Mouse (Mus musculus): Measurements from ENCODE around the gene Rhbdd2. TPM values are rescaled to one million over a fixed set of nuclear protein-coding genes. Genes with fewer than 3 reads are reported as not detected.
A peak's percentile ranks its signal among the peaks of the same experiment; 100 is the strongest.

Rhbdd2 gene
- polyA plus RNA-seq, 1 experiment = 62.4 TPM

DNA sequence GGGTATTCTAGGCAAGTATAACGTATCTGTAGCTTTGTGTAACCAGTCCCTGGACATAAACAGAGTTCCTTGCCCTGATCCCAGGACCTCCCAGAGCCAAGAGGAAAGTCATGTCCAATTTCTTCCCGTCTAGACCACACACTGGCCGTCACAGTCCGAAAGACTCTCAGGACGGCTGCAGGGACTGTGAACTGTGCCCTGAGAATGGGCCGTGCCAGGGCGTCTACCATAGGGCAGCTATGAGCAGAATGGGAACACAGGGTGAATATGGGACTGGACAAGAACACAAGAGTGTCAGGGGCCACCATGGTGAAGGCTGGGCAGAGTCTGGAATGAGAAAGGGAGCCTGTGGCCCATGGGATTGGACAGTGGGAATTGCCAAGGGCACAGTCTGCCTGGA, 28.1 kb downstream of the Rhbdd2 start:
- 77% methylated on average over 7 of the region's 7 CpGs for WGBS
- H3K27me3 ChIP-seq (ENCODE audit: control insufficient read depth, insufficient read depth, low read length) = no peaks in the 10 kb centered on the region
- DNase-seq = no peak
- H3K4me1 ChIP-seq (ENCODE audit: control insufficient read depth, insufficient read depth, low read length) = no peaks in the 10 kb centered on the region
- H3K4me3 ChIP-seq (replicated peaks; ENCODE audit: insufficient read depth, low read depth, low read length) = no peak overlapping the region
- H3K27ac ChIP-seq (ENCODE audit: insufficient read depth, low read length) = no peak overlapping the region
- TF ChIP-seq CTCF (IDR thresholded peaks at IDR 0.05; ENCODE audit: borderline replicate concordance, insufficient read depth, low read depth, low read length) (no peak), POLR2A (IDR thresholded peaks at IDR 0.05; ENCODE audit: borderline replicate concordance, insufficient read depth, low read length) (no peak)

DNA sequence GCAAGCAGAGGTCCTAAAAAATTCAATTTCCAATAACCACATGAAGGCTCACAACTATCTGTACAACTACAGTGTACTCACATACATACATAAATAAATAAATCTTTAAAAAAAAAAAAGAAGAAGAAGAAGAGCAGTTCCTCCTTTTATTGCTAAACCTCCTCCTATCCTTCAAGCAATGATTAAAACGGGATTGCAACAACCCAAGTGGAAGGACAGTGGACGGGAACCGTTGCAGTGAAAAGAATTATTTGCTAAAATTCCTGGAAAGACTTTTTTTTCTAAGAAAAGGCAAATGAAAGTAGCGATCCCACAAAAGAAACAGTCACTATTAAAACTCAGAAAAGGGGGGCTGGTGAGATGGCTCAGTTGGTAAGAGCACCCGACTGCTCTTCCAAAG, 34.5 kb downstream of the Rhbdd2 start:
- no peaks in the 10 kb centered on the region for H3K4me1 ChIP-seq (ENCODE audit: control insufficient read depth, insufficient read depth, low read length)
- TF ChIP-seq POLR2A (IDR thresholded peaks at IDR 0.05; ENCODE audit: borderline replicate concordance, insufficient read depth, low read length) = no peak
- no peak for TF ChIP-seq CTCF (IDR thresholded peaks at IDR 0.05; ENCODE audit: borderline replicate concordance, insufficient read depth, low read depth, low read length)
- WGBS = 90% methylated on average over 5 of the region's 5 CpGs
- no peak overlapping the region for H3K27ac ChIP-seq (ENCODE audit: insufficient read depth, low read length)
- no peak for DNase-seq
- no peaks in the 10 kb centered on the region for H3K27me3 ChIP-seq (ENCODE audit: control insufficient read depth, insufficient read depth, low read length)
- no peak overlapping the region for H3K4me3 ChIP-seq (replicated peaks; ENCODE audit: insufficient read depth, low read depth, low read length)

DNA sequence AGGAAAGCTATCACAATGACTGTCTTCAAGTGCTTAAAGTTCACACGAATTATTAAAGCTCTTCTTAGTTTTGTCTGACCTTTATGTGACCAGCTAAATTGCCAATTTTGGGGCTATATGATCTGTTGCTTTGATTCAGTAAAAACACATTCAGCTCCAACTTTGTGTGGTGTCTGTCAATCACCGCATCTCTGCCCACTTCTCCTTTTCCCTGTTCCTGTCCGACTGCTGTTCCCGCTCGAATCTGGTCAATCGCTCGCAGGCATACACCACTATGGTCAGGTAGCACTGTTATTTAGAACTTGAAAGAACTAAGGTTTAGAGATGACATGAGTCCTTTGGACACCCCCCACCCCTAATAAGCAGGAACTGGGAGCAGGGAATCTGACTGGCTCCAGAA, 35.7 kb downstream of the Rhbdd2 start:
- WGBS = 80% methylated on average over 7 of the region's 7 CpGs
- H3K4me3 ChIP-seq (replicated peaks; ENCODE audit: insufficient read depth, low read depth, low read length) = no peak overlapping the region

DNA sequence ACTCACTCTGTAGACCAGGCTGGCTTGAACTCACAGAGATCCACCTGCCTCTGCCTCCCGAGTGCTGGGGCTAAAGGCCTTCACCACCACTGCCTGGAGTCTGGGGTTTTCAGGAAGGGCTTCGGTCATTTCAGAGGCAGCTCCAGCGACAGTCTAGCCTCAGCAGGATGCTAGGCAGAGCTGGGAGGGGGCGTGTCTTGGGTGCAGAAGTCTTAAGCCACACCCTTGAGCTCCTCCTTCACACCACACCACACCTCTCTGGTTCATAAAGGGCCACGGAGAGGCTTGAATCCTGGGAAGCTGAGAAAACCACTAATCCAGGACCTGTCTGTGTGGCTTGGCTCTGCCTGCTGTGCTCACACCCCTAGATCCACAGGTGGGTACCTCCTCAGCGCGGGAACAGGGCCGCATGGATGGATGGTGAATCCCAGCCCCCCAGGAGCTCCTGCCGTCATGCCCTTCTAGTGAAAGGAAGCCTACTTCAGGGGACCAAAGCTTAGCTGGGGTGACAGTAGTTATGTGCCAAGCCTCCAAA, 37.4 kb downstream of the Rhbdd2 start, which contains the start of gene Por:
Gene Por (plus strand): TSS at position 293 of the 535 bp plus-strand sequence.
- Histone ChIP-seq H3K27me3 (ENCODE audit: control insufficient read depth, insufficient read depth, low read length) (no peaks in the 10 kb centered on the region), H3K4me3 (replicated peaks; ENCODE audit: insufficient read depth, low read depth, low read length) (no peak within 1 kb of the TSS), H3K27ac (ENCODE audit: insufficient read depth, low read length) (no peak within 1 kb of the TSS), H3K4me1 (ENCODE audit: control insufficient read depth, insufficient read depth, low read length) (peaks cover 2% of the 10 kb centered on the region)
- no peak for TF ChIP-seq POLR2A (IDR thresholded peaks at IDR 0.05; ENCODE audit: borderline replicate concordance, insufficient read depth, low read length)
- no peak for TF ChIP-seq CTCF (IDR thresholded peaks at IDR 0.05; ENCODE audit: borderline replicate concordance, insufficient read depth, low read depth, low read length)
- no peak for DNase-seq
- 23% methylated on average over 9 of the region's 9 CpGs for WGBS

More for the DNA sequence above, 35.7 kb downstream of the Rhbdd2 start:
- no peak for DNase-seq
- TF ChIP-seq POLR2A (IDR thresholded peaks at IDR 0.05; ENCODE audit: borderline replicate concordance, insufficient read depth, low read length) = no peak
- no peak for TF ChIP-seq CTCF (IDR thresholded peaks at IDR 0.05; ENCODE audit: borderline replicate concordance, insufficient read depth, low read depth, low read length)
- no peak overlapping the region for H3K27ac ChIP-seq (ENCODE audit: insufficient read depth, low read length)
- no peaks in the 10 kb centered on the region for H3K27me3 ChIP-seq (ENCODE audit: control insufficient read depth, insufficient read depth, low read length)
- no peaks in the 10 kb centered on the region for H3K4me1 ChIP-seq (ENCODE audit: control insufficient read depth, insufficient read depth, low read length)

DNA sequence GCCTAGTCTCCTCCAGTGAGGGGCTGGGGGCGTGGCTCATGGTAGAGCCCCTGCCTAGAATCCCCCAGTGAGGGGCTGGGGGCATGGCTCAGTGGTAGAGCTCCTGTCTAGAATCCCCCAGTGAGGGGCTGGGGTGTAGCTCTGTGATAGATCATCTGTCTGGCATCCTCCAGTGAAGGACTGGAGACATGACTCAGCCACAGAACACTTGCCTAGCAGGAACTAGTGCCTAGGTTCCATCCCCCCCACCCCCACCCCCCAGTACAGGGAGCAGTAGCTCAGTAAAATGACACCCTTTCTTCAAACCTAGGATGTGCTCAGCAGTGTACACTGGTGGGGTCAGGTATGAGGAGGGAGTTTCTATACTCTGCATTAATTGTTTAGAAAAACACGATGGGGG, 38.5 kb downstream of the Rhbdd2 start:
- H3K4me1 ChIP-seq (ENCODE audit: control insufficient read depth, insufficient read depth, low read length) = peaks cover 5% of the 10 kb centered on the region
- DNase-seq = no peak
- WGBS = 90% methylated on average over 2 of the region's 2 CpGs
- no peak overlapping the region for H3K4me3 ChIP-seq (replicated peaks; ENCODE audit: insufficient read depth, low read depth, low read length)
- TF ChIP-seq CTCF (IDR thresholded peaks at IDR 0.05; ENCODE audit: borderline replicate concordance, insufficient read depth, low read depth, low read length) (no peak), POLR2A (IDR thresholded peaks at IDR 0.05; ENCODE audit: borderline replicate concordance, insufficient read depth, low read length) (no peak)
- H3K27ac ChIP-seq (ENCODE audit: insufficient read depth, low read length) = no peak overlapping the region
- H3K27me3 ChIP-seq (ENCODE audit: control insufficient read depth, insufficient read depth, low read length) = no peaks in the 10 kb centered on the region

DNA sequence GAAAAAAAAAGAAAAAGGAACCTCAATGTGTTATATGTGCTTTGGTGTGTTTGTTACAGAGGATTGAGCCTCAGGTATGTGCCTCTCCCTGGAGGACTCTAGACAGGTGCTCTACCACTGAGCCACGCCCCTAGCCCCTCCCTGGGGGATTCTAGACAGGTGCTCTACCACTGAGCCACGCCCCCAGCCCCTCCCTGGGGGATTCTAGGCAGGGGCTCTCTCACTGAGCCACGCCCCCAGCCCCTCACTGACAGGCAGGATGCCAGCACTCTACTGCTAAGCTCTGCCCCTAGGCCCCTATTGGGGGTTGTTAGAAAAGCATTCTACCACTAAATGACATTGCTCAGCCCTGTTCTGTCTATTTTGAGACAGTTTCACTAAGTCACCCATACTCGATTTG, 40.1 kb downstream of the Rhbdd2 start:
- DNase-seq = no peak
- Histone ChIP-seq H3K4me3 (replicated peaks; ENCODE audit: insufficient read depth, low read depth, low read length) (no peak overlapping the region), H3K27ac (ENCODE audit: insufficient read depth, low read length) (no peak overlapping the region), H3K27me3 (ENCODE audit: control insufficient read depth, insufficient read depth, low read length) (no peaks in the 10 kb centered on the region), H3K4me1 (ENCODE audit: control insufficient read depth, insufficient read depth, low read length) (peaks cover 5% of the 10 kb centered on the region)
- 58% methylated on average over 4 of the region's 4 CpGs for WGBS
- no peak for TF ChIP-seq POLR2A (IDR thresholded peaks at IDR 0.05; ENCODE audit: borderline replicate concordance, insufficient read depth, low read length)

DNA sequence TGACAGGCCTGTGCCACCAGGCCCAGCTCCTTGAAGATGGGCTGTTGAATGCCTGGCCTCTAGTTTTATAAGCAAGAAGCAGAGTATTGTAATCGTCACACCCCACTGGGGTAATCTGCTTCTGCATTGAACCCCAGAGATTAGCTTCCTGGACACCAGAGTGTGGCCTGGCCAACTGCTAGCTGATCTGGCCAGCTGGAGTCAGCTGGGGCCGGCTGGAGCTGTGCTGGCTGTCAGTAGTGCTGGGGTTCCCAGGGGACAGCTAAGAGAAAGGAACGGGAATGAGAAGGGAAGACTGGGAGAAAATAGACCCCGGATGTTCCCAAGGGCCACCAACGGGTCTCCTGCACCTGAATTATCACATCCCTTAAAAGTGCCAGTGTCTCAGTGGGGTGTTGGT, 40.6 kb downstream of the Rhbdd2 start:
- DNase-seq = no peak
- TF ChIP-seq POLR2A (IDR thresholded peaks at IDR 0.05; ENCODE audit: borderline replicate concordance, insufficient read depth, low read length) (no peak), CTCF (IDR thresholded peaks at IDR 0.05; ENCODE audit: borderline replicate concordance, insufficient read depth, low read depth, low read length) (no peak)
- 33% methylated on average over 5 of the region's 5 CpGs for WGBS

DNA sequence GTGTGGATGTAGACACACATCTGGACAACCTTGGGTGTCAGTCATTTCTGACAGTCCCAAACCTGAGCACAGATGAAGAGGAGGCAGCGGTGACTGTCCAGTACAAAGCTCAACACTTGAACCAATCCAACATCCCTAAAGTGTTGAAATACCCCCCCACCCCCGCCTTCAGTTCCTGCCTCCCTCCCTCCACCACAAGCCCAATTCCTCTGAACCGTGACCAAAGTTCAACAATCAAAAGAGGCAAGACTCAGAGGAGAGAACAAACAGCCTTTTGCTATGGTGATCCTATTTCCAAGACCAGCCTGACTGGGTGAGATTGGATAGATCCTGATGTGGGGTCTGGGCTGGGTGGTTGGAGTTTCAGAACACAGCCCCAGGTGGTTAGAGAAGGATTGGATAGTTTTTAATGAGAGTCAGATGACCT, 41.9 kb downstream of the Rhbdd2 start:
- H3K4me3 ChIP-seq (replicated peaks; ENCODE audit: insufficient read depth, low read depth, low read length) = no peak overlapping the region
- H3K4me1 ChIP-seq (ENCODE audit: control insufficient read depth, insufficient read depth, low read length) = peaks cover 5% of the 10 kb centered on the region
- no peaks in the 10 kb centered on the region for H3K27me3 ChIP-seq (ENCODE audit: control insufficient read depth, insufficient read depth, low read length)
- no peak overlapping the region for H3K27ac ChIP-seq (ENCODE audit: insufficient read depth, low read length)
- peak in 1 of 2 experiments; percentile 8 for DNase-seq
- TF ChIP-seq CTCF (IDR thresholded peaks at IDR 0.05; ENCODE audit: borderline replicate concordance, insufficient read depth, low read depth, low read length) = no peak
- TF ChIP-seq POLR2A (IDR thresholded peaks at IDR 0.05; ENCODE audit: borderline replicate concordance, insufficient read depth, low read length) = no peak
- WGBS = 62% methylated on average over 3 of the region's 3 CpGs

More for the DNA sequence above, 40.6 kb downstream of the Rhbdd2 start:
- Histone ChIP-seq H3K4me1 (ENCODE audit: control insufficient read depth, insufficient read depth, low read length) (peaks cover 5% of the 10 kb centered on the region), H3K4me3 (replicated peaks; ENCODE audit: insufficient read depth, low read depth, low read length) (no peak overlapping the region), H3K27me3 (ENCODE audit: control insufficient read depth, insufficient read depth, low read length) (no peaks in the 10 kb centered on the region), H3K27ac (ENCODE audit: insufficient read depth, low read length) (no peak overlapping the region)

Measured in cerebellum, adult 2 months (tissue).